In the genomic region with DNA sequence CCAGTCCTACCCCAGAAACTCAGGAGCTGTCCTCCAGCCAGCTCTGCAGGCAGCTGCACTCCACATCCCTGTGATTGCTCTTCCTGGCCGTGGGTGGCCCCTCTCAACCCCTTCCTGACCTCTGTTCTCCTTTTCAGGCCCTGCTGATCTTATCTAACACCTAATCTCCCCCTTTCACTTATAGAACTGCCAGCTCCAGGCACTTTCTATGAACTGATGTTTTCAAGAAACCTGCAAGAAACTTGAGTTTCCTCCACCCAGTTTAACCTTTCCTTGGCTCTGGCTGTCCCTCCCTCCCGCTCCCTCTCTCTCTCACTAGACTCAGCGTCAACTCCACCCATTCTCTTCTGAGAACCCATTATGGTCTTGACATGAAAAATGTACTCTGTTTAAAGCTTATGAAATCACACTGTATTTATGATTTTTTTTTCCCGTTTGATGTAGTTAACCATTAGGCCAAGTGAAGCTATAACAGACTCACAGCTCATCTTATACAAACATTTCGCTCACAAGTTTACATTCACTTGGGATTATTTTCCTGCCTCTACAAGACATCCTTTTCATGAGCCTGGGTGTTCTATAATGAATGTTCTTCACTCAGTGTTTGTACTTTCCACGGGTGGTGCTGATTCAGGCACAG, we compare ENCODE assay signal across 23 mouse cellular contexts.
A peak's percentile ranks its signal among the peaks of the same experiment; 100 is the strongest.
DNase-seq lines count a peak whose midpoint lies in the region; ATAC-seq lines count a peak whose summit lies in the region.
"Had no signal": no experiment of that assay in that cellular context is flagged by ENCODE, and none has a peak within 500 bp of the region (broad histone marks: within the 10 kb centered on the region; RNA-seq: fewer than 3 reads in every experiment).

No protein-coding gene starts in this region.

- no peaks in the 10 kb centered on the region for H3K27me3 ChIP-seq in stomach, embryonic 14.5 days (ENCODE audit: control insufficient read depth, insufficient read depth, low read length)
- no peaks in the 10 kb centered on the region for H3K27me3 ChIP-seq in forebrain, embryonic 13.5 days
- H3K27me3 ChIP-seq in forebrain, embryonic 10.5 days (ENCODE audit: poor library complexity, severe bottlenecking), result no peaks in the 10 kb centered on the region
- H3K27me3 ChIP-seq: embryonic facial prominence, embryonic 13.5 days; hindbrain, embryonic 12.5 days; kidney, embryonic 15.5 days; limb, embryonic 15.5 days; liver, embryonic 15.5 days; midbrain, embryonic 15.5 days; Patski had no signal

- H3K36me3 ChIP-seq in stomach, embryonic 14.5 days (ENCODE audit: control insufficient read depth, insufficient read depth, low read length), result no peaks in the 10 kb centered on the region
- H3K36me3 ChIP-seq in forebrain, embryonic 13.5 days (ENCODE audit: poor library complexity, severe bottlenecking), result no peaks in the 10 kb centered on the region
- no peaks in the 10 kb centered on the region for H3K36me3 ChIP-seq in forebrain, embryonic 10.5 days (replicated peaks)
- H3K36me3 ChIP-seq: embryonic facial prominence, embryonic 13.5 days; hindbrain, embryonic 12.5 days; kidney, embryonic 15.5 days; limb, embryonic 15.5 days; liver, embryonic 15.5 days; midbrain, embryonic 15.5 days had no signal

- intact Hi-C loops in heart, postnatal 14 days (cut with DNase I), result no loop called here
- intact Hi-C loops in left cerebral cortex, postnatal 10 days (cut with DNase I), result no loop called here

- peak overlapping the region; percentile 59; the same call in 1 of the 2 replicates for H3K27ac ChIP-seq in stomach, embryonic 14.5 days (ENCODE audit: low read length)
- H3K27ac ChIP-seq in forebrain, embryonic 13.5 days, result no peak overlapping the region
- no peak overlapping the region for H3K27ac ChIP-seq in forebrain, embryonic 10.5 days
- H3K27ac ChIP-seq: embryonic facial prominence, embryonic 13.5 days; hindbrain, embryonic 12.5 days; kidney, embryonic 15.5 days; limb, embryonic 15.5 days; liver, embryonic 15.5 days; midbrain, embryonic 15.5 days had no signal

- no peak overlapping the region for H3K4me3 ChIP-seq in stomach, embryonic 14.5 days (ENCODE audit: low read depth, low read length)
- no peak overlapping the region for H3K4me3 ChIP-seq in forebrain, embryonic 13.5 days
- no peak overlapping the region for H3K4me3 ChIP-seq in forebrain, embryonic 10.5 days
- H3K4me3 ChIP-seq: embryonic facial prominence, embryonic 13.5 days; hindbrain, embryonic 12.5 days; kidney, embryonic 15.5 days; limb, embryonic 15.5 days; liver, embryonic 15.5 days; midbrain, embryonic 15.5 days; myocyte had no signal

- no peak overlapping the region for H3K4me2 ChIP-seq in stomach, embryonic 14.5 days (replicated peaks; ENCODE audit: low read depth, low read length)
- H3K4me2 ChIP-seq in forebrain, embryonic 13.5 days, result no peak overlapping the region
- H3K4me2 ChIP-seq: embryonic facial prominence, embryonic 13.5 days; heart, embryonic 11.5 days; hindbrain, embryonic 12.5 days; kidney, embryonic 15.5 days; limb, embryonic 15.5 days; liver, embryonic 15.5 days; midbrain, embryonic 15.5 days had no signal

- H3K4me1 ChIP-seq in stomach, embryonic 14.5 days (ENCODE audit: control insufficient read depth, insufficient read depth, low read length), result peaks cover 4% of the 10 kb centered on the region; the same call in 1 of the 2 replicates
- H3K4me1 ChIP-seq in forebrain, embryonic 13.5 days, result no peaks in the 10 kb centered on the region
- H3K4me1 ChIP-seq in forebrain, embryonic 10.5 days, result 0 out of 2 replicates have a peak, but pooled peaks cover 3% of the 10 kb centered on the region
- H3K4me1 ChIP-seq: liver, embryonic 15.5 days; midbrain, embryonic 15.5 days had no signal

- DNase-seq in heart, adult 11 months, result peak; percentile 63
- no peak for DNase-seq in heart, postnatal 14 days
- DNase-seq in lung, postnatal 10 days, result peak; percentile 34
- no peak for DNase-seq in lung, adult 18-20 months
- no peak for DNase-seq in left cerebral cortex, postnatal 10 days (ENCODE audit: extremely low spot score in 1 of 2, low spot score in 2 of 2)
- no peak for DNase-seq in forebrain, embryonic 10.5 days (ENCODE audit: extremely low spot score, low spot score)
- DNase-seq: adrenal gland, postnatal 14 days; cerebellum, adult 11 months; forebrain, postnatal 0 days; heart, postnatal 10 days had no signal

- WGBS in stomach, embryonic 14.5 days, result 6% methylated on average over 6 of the region's 6 CpGs
- 73% methylated on average over 6 of the region's 6 CpGs for WGBS in forebrain, embryonic 13.5 days
- 72% methylated on average over 6 of the region's 6 CpGs for WGBS in forebrain, embryonic 10.5 days

- no peaks in the 10 kb centered on the region for H3K9me3 ChIP-seq in stomach, embryonic 14.5 days (ENCODE audit: control insufficient read depth, low read depth, low read length)
- H3K9me3 ChIP-seq in forebrain, embryonic 13.5 days (replicated peaks), result no peaks in the 10 kb centered on the region
- H3K9me3 ChIP-seq in forebrain, embryonic 10.5 days, result no peaks in the 10 kb centered on the region
- H3K9me3 ChIP-seq: embryonic facial prominence, embryonic 13.5 days; hindbrain, embryonic 12.5 days; kidney, embryonic 15.5 days; limb, embryonic 15.5 days; liver, embryonic 15.5 days; midbrain, embryonic 15.5 days had no signal

- H3K9ac ChIP-seq in stomach, embryonic 14.5 days (replicated peaks; ENCODE audit: low read depth, low read length), result no peak overlapping the region
- H3K9ac ChIP-seq in forebrain, embryonic 13.5 days, result no peak overlapping the region
- H3K9ac ChIP-seq: embryonic facial prominence, embryonic 13.5 days; forebrain, postnatal 0 days; hindbrain, embryonic 12.5 days; kidney, embryonic 15.5 days; limb, embryonic 15.5 days; liver, embryonic 15.5 days; midbrain, embryonic 15.5 days had no signal

- ATAC-seq in stomach, embryonic 14.5 days (ENCODE audit: insufficient number of reproducible peaks, insufficient read depth, low FRiP score, low read depth), result peak; percentile 73
- ATAC-seq in forebrain, embryonic 13.5 days, result no peak
- ATAC-seq: activated CD4-positive, CD25-positive, alpha-beta regulatory T cell, adult 4 months; forebrain, postnatal 0 days; inflammation-experienced regulatory T-cells, adult 6 months; midbrain, embryonic 15.5 days; Patski had no signal

Comparison
In these comparisons a context has a peak if more than half of its experiments do, and no peak if none do; other contexts are left out.
1. DNase-seq: peak in heart, adult 11 months (single experiment) and lung, postnatal 10 days (single experiment); none in heart, postnatal 14 days (0 of 2), lung, adult 18-20 months (0 of 2), left cerebral cortex, postnatal 10 days (0 of 2) and forebrain, embryonic 10.5 days (single experiment).